Mouse (Mus musculus): Measurements from ENCODE around the gene Trmt1.
"Not testable (repeated sequence)": the region's sequence is repeated elsewhere in the genome, so short reads cannot be mapped to it uniquely, and the experiment has no call there.

Trmt1 gene

DNA sequence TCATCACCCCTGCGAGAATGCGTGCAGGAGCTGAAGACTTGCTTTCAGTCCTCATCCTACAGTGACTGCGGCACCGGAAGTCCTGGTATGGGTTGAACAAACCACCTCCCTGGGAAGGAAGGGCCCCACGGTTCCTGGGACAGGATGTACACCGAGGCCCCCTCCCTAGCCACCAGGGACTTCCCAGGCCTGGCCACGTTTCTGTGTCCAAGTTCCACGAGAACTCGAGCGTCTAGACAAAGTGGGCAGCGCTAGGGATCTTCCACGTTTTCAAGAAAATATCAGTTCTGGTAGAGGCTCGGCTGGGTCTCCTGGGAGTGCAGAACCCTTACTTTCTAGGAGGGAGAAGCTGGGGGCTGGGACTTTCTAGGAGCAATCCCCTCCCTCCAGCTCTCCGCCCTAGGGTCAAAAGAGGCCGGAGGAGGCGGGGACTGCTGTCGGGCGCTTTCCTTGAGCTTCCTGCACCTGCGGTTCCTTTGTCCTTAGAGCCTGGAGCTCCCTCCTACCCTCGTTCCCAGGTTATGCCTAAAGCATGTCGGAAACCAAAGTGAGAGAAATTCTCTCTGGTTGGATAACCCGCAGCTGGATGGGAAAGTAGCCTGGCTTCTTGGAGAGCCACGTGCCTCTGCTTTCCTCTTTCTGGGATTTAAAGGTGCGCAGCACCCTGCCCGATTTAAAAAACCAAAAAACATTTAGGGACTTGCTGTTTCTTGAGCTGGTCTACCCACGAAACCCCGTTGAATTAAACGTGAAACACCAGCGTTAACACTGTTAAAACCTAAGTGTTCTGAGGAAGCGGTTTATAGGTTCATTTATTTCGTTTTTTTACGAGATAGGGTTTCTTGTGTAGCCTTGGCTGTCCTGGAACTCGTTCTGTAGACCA, 25.9 kb upstream of the Trmt1 start:
- in situ Hi-C loops (cut with MboI), result no loop called here

DNA sequence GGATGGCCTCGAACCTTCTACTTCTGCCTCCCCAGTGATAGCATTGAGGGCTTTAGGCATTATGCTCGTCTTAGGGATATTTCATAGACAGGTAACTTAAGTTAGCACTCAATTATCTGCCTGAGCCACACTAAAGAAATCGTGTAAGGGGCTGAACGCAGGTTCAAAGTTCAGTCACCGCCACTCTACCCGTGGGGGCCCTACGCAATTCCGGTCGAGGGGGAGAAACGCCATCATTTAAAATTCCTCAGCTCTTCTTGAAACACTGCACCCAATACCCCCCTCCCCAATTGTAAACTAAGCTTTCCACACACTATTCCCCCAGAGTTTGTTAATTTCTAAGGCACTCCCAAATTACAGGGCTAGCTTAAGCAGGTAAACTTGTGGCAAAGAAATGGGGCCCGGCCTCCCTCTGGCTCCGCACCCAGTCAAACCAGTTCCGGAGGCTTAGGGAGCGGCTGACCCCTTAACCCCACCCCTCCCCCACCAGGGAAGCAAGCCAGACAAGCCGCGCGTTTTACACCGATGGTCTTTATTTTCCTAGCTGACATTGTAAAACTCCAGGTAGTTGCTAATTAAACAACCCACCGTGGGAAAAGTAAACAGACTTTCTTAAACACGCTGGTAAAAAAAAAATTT, 25.2 kb upstream of the Trmt1 start:
- in situ Hi-C loops (cut with MboI), result no loop called here

DNA sequence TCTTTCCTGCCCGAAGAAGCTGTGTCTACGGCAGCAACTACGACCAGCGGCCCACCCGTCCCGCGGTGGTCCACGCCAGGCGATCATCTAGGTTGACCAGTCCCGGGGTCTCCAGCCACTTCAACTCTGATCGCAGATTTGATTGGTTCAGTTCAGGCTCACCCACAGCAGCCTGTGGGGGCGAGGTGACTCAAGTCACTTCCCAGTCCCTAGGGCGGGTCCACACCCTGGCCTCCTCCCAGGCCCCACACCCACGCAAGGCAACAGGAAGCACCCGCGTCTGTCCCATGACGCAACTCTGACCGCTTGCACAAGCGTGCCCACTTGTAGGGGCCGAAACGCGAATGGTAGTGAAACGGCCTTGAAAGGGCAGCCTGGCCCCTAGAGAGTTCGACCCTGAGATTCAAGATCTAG, 24.6 kb upstream of the Trmt1 start:
- in situ Hi-C loops (cut with MboI), result no loop called here

DNA sequence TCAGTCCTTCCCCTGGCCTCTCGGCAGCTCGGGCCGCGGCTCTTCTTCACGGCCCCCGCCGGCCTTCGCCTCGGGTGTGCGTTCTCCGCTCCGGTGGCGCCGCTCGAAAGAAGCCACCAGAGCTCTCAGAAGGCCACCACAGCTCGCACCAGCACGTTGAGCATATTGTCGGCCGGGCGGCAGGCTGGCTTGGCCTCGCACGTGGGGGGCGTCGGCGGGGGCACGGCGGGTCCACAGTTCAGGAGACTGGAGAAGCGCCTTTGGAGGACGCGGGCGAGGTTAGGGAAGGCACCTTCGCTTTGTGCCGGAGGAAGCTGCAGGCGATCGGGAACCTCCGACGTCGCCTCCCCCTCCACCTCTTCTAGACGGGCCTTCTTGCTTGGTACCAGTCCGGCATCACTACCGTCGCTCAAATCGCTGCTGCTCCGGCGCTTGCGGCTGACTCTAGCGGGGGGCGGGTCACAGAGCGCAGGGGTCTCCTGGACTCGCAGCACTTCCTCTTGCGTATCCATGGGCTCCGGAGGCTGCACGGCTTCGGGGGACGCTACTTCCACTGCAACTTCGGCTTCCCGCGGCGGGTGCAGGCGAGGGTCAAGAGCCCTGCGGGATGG, 24.0 kb upstream of the Trmt1 start:
- in situ Hi-C loops (cut with MboI), result no loop called here

DNA sequence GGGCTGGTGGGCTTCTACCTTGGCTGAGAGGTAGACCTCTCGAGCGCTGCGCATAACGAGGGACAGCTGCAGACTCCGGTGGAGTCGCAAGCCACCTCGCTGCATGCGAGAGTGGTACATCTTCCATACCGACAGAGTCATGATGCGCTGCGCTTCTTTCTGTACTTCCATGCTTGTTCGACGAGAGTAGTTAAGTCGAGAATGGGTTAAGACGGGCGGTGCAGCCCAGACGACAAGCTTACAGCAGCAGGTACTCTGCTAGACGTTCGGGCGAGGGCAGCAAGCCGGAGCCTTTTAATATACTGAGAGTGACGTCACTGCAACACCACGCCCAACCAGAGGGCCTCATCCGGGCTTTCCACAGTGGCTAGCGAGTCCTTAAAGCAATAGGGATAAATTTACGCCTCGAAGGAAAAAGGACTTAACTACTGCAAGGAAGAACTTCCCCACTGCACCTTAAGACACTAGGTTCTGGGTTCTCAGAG, 23.5 kb upstream of the Trmt1 start, which contains the start of gene Ier2:
Gene Ier2 (minus strand): TSS at position 272 of the 485 bp plus-strand sequence.
- in situ Hi-C loops (cut with MboI), result no loop called here

DNA sequence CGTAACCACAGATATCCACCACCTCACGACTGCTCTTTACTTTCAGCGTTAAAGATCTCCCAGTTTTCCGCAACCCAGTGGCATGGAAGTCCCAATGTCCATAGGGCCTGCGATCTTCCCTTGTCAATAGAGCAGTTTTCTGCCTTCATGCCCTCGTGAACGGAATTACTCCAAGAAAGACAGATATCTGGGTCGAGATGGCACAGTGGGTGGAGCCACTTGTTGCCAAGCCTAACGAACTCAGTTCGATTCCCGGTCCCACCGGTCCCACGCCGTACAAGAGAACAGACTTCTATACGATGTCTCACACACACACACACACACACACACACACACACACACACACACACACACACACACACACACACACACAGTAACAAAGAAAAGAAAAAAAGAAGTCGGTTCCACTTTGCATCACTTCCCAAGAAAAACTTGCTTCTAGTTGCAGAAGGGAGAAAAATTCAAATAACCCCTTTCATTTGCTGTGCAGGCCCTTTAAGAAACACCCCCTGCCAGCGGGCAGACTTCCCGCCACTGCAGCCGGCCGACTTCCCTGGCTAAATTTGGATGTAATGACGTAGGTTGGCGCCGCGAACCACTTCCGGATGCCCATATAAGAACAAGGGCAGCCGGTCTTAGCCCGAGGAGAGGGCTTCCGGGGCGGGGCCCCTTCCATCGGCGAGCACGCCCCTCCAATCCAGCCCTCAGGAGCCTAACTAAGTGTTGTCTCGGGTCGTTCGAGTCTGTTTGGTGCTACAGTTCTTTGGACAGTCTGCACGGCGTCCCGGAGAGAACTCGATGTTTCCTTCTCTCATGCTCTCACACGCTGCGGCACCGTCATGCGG, 22.4 kb upstream of the Trmt1 start:
- in situ Hi-C loops (cut with MboI), result no loop called here

DNA sequence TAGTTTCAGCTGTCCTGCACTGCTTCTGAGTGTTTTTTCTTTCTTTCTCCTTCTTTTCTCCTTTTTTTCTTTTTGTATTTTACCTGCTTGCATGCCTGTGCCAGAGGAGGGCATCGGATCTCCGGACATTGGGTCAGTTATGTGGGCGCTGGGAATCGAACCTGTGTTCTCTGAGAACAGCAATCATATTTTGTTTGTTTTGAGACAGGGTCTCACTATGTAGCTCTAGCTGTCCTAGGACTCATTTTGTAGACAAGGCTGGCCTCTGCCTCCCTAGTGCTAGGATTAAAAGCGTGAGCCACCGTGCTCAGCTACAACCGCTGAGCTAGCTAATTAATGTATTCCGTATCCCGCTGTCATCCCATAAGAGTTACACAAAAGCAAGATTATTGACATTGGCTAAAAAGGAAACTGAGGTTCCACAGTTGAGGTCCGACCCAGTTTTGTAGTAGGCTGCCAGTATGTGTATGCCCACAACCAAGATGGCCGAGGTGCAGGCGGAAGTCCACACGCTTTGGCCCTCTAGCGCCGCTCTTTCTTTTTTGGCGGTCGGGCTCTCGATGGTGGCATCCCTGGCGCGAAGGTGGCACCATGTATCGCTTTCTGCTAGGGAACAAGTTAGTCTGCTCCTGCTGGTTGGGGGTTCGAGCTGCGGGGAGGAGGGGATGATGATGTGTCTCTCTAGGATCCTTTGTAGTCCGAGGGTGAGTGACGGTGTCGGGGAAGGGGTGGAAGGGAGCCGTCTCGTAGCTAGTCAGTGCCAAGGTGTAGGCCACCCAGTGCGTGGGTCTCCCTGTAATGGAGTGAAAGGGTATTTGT, 21.3 kb upstream of the Trmt1 start:
- in situ Hi-C loops (cut with MboI), result no loop called here

DNA sequence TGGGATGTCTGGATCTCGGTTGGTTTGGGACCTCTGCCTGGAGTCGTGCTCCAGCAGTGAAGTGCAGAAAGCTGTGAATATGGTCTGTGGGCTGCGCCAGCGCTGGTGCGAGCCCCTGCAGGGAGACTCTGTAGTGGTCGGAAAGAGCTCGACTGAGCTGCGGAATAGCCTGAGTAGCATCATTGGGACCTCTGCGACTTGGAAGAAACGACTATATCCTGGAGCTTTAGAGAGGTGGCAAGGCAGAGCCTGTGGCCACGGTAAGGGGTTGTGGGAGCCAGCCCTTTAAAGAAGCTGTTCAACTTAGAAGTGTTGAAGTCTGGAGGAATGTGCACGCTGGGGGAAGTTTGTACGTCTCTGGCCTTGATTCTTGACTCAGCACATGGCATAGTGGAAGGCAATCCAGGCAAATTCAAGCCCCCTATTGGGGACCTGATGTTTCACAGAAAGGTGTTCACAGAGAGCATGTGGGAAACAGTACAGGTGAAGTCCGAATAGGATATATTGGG, 20.7 kb upstream of the Trmt1 start:
- in situ Hi-C loops (cut with MboI), result no loop called here

DNA sequence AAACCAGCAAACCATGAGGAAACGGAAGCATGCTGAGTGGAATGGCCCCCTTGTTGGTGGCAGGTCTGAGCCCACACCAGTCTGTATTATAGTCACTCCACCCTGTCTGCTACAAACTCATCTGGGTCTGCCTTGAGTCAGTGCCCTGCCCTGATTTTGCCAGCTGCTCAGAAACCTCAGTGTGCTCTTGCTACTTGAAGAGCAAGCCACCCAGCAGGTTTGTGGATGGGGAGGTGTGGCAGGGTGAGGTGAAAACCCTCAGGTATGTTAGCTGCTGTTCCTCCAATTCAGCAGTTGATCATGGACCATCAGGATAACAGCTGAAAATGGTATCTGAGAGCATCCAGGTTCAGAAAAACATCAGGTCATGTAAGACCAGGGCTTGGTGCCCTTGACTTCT, 18.0 kb upstream of the Trmt1 start:
- in situ Hi-C loops (cut with MboI), result no loop called here

DNA sequence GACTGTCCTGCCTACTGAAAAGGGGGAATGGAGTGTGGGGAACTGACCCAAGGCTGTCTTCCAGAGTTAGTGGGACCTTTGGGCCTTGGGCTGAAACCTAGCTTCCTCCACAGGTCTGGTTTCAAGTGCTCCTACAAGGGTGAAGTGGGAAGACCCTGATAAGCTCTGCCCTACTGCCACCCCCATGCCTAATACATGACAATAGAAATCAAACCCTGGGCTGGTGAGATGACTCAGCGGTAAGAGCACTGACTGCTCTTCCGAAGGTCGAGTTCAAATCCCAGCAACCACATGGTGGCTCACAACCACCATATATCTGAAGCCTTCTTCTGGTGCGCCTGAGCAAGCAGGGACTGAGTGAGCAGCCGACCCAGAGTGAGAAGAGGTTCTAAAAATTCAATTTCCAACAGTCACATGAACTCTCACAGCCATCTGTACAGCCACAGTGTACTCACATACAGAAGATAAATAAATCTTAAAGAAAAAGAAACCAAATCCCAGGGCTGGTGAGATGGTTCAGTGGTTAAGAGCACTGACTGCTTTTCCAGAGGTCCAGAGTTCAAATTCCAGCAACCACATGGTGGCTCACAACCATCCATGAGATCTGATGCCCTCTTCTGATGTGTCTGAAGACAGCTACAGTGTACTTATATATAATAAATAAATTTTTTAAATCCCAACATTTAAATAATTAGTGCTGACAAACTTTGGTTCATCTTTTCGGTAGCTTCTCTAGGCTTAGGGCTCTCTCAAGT, 17.2 kb upstream of the Trmt1 start:
- in situ Hi-C loops (cut with MboI), result no loop called here

DNA sequence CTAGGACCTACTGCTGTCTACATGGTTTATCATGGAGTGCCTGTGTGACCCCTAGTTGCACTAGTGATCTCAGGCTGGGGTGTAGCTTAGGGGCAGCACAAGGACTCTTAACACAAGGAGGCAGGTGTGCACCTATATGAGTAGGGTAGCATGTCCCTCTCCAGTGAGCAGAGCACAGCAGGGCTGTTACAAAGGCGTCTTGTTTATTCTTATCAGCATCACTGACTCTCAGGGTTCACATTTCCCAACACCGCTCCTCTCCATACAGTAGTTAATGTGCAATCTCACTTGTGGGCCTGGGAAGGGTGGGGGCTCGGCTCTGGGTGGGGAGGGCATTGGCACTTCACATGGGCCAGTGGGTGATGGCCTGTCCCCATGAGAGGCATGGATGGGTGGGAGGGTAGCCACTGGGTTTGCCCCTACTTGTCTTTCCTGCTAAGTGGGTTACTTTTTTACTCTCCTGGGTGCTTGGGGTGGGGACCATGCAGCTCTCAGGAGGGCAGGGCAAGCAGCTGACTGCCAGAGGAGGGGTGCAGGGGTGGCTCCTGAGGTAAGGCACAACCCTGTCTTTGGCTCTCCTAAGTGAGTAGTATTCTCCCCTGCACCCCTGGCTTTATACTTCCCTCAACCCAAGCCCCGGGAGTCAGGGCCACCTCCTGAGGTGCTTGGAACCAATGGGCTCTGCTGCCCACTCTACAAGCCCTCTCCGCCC, 15.7 kb upstream of the Trmt1 start:
- in situ Hi-C loops (cut with MboI), result not testable (repeated sequence)

DNA sequence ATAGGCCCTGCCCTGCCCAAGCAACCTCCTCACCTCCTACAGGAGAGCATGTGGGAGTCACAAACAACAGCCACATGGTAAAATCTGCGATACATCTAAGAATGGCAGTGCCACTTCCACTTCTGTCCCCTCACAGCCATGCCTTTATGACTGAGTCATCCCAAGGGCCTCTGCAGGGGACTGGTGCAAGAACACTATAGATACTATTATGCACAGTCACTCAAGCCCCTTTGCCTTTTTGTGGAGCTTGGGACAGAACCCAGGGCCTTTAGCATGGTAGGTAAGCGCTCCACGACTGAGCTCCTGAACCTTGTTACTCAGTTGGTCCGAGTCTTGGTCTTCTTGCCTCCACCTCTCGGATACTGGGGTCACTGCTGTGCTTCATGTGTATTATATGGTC, 8.8 kb upstream of the Trmt1 start:
- in situ Hi-C loops (cut with MboI), result no loop called here

DNA sequence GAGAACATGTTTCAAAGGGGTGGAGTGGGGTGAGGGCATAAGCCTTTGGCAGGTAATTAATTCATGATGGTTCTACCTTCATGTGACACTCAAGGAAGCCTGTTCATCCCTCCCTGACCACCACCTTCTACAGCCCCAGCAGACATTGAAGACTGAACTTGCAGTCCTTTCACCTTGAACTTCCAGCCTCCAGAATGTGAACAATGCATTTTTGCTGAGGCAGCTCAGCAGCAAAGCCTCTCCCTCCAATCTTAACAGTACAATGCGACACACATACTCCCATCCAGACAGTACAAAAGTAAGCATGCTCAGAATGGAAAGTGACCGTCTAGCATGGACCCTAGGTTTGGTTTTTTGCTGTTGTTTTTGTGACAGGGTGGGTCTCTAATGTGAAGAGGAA, 4.6 kb upstream of the Trmt1 start:
- in situ Hi-C loops (cut with MboI), result no loop called here

DNA sequence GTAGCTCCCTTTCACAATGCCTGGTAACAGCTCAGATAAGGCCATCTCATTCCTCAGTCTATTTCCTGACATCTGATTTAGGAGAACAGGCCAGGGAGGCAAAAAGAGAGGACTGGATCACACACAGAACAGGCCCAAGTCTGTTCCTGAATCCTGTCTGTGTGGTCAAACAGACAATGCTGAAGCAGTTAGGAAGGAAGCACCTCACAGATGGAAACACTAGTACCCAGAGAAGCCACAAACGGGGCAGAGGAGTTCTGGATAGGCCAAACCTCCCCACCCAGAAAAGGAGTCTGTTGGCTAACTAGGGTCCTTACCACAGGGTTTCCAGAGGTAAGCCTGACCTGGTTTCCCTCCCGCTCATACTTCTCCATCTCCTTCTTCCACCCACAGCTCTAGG, 3.9 kb upstream of the Trmt1 start:
- in situ Hi-C loops (cut with MboI), result no loop called here

DNA sequence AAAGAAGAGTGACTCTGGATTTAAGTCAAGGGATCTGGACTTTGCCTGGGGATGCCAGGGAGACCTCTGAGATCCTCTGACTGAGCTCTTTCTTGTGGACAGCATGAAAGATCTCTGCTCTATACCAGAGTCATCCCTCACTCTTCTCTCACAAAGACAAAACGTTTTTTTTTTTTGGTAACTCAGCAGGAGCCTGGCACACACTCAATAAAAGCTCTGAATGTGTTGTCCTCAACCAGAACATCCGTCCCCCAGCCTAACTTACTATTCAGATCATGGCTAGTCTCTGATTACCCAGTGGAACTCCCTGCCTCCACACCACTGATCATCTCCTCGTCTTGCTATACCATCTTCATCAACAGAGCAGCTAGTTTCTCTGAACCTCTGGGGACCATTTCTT, 1.6 kb upstream of the Trmt1 start:
- in situ Hi-C loops (cut with MboI), result no loop called here

DNA sequence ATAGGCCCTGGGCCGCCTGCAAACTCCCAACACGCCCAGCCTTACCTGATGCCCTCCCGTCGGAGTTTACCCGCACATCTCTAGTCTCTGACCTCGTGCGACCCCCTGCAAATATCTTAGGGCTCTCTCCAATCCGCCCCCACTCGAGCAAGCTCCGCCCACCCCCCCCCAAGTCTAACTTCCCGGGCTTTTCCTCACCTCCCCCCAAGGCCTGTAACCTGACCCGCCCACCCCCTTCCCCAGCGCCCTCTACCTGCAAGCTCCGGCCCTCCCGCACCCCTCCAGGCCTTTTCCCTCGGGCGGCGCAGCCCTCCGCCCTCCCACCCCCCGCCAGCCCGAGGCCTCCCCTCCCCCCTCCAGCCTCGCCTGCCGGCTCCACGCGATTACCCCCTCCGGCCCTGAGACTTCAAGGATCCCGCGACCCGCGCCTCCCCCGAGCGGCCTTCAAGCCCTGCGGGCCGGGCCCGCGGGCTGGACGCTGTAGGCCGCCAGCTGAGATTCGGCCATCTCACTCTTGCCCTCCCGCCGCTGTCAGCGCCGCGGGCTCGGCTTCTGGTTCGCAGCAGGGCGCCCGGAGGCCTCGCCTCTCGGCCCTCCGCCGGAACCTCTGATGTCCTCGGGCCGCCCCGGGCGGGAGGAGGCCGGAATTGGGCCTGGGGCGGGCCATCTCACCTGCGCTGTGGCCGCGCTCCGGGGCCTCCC, 1.0 kb downstream of the Trmt1 start:
- in situ Hi-C loops (cut with MboI), result no loop called here

DNA sequence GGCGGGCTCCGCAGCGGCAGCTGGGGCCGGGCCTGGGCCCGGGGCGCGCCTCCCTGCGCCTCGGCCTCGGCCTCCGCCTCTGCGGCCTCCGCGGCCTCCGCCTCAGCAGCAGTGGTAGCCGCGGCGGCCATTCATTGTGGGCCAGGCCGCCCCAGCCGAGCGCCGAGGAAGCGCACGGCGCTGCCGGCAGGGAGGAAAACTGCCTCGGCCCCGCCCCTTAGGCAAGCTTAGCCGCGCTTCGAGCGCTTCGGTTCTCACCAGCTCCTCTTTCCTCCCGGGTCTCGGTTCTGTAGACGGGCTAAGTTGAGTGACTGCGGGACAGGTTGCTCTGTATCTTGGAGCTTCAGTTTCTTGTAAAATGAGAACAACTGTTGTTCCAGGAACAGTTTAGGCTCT, 1.6 kb downstream of the Trmt1 start, which contains the start of gene Nacc1:
Gene Nacc1 (minus strand): TSS at position 158 of the 396 bp plus-strand sequence.
- in situ Hi-C loops (cut with MboI), result no loop called here

DNA sequence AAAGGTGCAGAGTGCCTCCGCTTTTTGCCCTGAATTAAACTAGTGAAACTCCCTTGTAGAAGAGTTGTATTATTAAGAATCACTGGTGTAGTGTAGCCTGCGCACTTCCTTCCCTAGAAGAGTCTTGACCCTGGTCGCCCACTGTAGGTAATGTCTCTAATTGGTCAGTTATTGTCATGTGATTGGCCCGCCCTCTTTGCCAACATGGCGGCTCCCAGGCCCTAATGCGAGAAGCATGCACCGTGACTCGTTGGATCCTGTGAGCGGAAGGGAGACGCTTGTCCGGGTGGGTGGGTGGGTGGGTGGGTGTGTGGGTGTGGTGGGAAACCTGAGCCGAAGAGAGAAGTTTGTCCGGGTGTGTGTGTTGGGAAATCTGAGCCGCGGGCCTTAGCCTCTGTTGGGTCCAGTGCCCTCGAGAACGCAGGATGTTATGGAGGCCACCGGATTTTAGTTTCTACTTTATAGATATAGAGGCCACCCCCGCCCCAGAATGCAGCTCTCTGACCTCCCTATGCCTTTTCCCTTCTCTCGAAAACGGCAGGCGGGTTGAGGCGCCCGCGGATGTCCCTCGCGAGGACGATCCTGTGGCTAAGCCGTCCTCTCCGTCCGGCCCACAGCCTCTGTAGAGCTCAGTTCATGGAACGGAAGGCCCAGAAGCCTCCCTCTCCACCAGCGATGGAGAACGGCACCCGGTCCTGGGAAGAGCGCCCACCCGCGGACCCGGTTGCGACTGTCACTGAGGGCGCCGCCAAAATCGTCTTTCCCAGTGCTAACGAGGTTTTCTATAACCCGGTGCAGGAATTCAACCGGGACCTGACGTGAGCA, 3.2 kb downstream of the Trmt1 start:
- in situ Hi-C loops (cut with MboI), result no loop called here
